Mouse (Mus musculus) testis, postnatal 10 days (tissue): ENCODE results near the gene Pycr2.

Experiments used
- DNase-seq: peaks from one replicate; pipeline ENCODE4 v3.0.0; 2021; ENCODE audit warnings: low spot score

Gene Pycr2

DNA sequence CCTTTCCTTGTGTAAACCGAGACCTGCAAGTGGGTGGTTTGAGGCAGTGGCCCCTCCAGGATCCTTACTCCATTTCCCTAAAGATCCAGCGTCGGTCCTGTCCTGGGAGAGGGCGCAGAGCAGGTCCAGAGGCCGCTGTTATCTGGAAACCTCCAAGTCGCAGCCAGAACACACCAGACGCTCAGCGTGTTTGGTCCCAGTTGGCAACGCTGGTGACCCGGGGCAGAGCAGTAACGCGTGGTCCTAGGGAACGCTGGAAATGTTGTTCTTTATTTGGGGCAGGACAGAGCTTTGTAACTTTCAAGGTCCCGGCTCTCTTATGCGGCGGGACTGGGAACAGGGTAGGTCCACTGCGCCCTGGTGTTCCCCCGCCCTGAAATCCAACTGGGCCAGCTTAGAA, 37.6 kb downstream of the Pycr2 start:
- no peak for DNase-seq

DNA sequence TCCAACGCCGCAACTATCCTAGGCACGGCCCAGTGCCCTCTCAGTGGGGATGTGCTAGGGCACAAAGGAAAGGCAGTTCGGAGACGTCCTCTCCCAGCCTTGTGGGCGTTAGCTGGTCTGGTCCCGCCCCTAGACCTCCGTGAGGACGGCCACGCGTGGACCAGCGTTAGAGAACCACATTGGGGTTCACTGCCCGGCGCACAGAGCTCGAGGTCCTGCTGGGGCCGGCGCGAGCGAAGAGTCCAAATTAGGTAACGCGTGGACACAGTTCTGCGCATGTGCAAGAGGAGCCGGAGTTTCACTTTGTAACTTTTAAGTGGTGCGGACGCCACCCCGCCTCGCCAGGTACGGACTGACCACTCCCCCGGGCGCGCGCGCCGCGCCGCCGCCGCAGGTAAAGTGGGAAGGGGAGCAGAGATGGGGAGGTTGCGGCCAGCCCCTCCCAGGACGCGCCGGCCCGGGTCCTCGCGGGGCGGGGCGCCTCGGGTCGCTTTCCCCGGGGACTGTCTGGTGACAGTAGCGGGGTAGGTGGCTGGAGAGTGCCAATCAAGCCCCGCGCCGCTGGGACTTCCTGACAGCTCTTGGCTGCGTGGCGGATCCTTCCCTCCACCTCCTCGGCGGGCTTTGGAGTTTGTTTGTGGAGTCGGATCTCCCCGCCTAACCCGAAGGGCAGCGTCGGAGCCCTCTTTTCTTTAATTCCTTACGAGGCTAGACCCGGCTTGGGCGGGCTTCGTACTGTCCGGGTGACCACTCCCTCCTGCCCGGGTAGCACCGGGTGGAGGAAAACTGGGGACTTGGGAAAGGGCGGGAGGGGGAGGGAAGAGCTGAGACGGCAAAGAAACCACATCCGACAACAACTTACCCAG, 38.3 kb downstream of the Pycr2 start, which contains the start of gene Tmem63a:
Gene Tmem63a (plus strand): TSS at position 179 of the 866 bp plus-strand sequence.
- DNase-seq: peak; percentile 80

DNA sequence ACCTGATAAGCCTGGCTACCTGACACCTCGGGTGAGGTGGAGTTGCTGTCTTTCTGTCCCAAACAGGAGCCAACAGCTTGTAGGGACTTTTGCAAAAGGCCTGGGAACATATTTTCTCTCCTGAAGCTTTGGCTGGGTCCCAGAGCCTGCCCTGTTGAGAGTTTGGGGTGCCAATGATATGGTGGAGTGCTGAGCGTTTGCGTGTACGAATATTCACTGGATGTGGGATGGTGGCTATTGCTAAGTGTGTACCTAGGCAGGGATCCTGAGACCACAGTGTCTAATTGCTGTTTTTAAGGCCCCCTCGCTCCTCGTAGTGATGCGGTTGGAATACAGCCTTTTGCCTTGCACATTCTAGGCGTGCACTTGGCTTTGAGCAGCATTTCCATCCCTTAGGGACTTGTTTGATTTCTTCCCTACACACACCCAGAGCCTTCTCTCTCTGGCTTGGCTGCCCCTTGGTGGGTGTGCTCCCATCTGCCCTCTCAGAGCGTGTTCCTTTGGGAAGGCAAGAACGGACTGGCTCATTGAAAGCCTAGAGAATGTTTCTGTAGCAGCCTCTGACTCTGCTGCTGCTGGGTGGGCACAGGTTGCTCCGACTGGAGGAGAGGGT, 39.0 kb downstream of the Pycr2 start:
- DNase-seq: no peak

DNA sequence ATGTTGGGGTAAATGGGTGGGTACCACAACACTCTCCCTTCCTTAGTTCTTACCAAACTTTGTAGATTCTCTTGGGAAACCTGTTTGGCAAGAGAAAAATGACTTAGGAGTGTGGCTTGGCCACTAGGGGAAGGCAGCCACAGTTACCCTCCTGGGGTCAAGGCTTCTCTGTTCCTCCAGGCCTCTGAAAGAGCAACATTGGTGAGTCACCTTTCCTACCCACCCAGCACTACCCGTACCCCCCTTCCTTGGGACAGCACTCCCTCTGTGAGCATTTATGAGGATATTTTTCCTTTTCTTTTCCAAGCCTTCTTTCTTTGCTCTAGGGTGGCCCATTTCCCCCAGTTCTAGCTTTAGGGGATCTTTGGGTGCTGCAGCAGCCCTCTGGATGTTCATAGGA, 39.8 kb downstream of the Pycr2 start:
- no peak for DNase-seq

DNA sequence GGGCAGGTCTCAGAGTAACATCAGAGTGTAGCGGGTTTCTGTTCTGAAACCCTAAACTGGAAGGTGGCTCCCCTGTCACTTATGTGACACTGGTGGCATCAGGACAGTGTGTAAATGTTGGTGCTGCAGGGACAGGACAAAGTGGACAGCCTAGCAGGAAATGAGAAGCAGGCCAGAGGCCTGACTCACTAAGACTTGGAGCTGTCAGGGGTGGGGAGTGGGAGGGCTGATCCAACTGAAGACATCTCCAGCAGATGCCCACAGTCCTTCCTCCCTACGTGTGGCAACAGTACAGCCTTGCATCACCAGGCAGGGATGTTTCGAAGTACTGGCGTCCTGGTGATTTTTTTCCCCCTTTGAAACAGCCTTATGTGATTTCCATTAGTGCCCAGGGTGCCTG, 40.5 kb downstream of the Pycr2 start:
- no peak for DNase-seq

DNA sequence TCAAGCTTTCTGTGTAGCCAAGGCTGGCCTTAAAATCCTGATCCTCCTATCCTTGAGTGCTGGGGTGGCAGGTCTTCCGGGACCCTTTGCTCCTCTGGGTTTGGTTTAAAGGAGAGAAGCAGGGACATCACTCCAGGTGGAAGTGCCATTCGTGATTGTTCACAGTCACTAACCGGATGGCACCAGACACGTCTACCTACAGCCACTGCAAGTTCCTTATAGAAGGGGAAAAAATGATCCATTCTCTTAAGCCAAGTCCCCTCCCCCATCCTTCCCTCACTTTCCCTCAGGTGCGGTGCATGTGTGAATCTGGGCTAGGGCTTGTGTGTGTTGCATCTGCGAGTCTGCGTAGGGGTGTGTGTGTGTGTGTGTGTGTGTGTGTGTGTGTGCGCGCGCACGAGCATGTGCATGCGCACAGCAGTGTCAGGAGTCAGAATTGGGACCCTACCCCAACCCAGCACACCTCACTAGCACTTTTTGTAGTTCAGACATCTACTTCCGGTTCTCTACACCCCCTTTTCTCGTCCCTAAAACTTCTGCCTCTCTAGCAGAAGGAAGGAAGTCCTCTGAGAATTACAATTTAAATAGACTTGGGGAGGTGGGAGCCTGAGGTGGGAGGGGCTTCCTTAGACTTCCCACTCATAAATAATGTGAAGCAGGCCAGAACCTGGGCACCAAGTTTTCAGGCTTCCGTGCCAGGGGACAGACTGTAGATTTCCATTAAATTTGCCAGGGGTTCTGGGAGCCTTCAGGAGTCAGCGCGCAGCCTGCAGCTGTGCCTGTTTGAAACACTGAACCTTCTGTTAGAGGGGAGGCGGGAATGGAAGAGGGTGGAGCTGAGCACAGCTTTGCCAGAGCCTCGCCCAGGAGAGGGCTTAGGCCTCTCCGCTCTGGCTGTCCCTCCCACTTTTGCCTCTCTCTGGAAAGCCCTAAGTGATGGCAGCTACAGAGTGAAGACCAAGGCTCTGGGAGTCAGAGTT, 41.2 kb downstream of the Pycr2 start:
- peak; percentile 63 for DNase-seq

DNA sequence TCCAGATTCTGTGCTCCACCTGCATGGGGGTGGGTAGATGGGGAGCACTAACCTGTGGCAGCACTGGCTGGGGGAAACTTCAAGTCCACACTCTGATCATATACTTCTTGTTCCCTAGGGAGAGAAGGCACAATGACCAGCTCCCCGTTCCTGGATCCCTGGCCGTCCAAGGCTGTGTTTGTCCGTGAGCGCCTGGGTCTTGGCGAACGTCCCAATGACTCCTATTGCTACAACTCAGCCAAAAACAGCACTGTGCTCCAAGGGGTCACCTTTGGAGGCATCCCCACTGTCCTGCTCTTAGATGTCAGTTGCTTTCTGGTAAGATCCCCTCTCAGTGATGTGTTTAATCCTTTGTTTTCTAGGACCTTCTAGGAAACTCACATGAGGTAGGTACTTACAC, 42.4 kb downstream of the Pycr2 start:
- peak; percentile 61 for DNase-seq

DNA sequence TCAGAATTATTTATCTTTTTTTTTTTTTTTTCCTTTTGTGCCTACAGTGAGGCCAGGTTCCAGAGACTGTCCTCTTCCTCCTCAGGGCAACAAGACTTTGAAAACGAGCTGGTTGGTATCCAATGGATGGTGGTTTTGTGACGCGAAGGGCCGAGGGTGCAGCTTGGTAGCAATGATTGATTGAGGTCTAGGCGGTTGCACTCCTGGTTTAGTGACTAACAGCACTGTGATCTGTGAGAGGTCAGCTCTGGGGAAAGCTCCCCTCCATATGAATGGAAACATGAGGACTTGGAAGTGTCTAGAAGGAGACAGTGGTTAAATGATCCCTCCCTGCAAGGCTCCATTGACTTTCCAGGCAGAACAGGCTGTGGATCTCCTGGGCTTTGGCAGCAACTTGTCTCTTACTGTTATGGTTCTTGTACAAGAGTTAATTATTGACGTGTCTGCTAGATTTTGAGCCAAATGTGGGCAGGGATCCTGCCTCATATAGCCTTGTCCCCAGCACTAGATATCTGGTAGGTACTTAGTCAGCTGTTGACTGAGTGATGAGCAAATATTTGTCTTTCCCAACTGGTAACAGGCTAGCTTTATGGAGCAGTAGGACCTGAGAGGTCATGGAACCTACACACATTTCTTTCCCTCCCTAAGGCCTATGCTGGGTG, 48.1 kb downstream of the Pycr2 start:
- DNase-seq: no peak

DNA sequence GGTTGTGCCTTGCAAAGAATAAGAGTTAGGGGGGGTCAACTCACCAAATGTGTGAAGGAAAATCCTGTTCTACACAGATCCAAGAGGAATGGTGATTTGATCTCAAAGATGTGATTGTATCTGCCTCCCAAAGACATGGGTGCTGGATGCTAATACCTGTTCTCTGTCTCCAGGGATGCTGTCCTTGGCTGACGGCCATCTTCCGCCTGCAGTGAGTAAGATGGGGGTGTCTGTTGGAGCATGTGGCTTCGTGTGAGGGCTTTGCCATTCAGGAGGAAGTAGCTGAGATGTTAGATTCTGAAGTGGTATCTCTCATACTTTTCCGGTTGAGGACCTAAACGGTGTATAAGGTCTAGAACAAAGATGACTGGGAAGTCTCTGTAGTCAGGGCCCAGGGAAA, 48.7 kb downstream of the Pycr2 start:
- DNase-seq: no peak

DNA sequence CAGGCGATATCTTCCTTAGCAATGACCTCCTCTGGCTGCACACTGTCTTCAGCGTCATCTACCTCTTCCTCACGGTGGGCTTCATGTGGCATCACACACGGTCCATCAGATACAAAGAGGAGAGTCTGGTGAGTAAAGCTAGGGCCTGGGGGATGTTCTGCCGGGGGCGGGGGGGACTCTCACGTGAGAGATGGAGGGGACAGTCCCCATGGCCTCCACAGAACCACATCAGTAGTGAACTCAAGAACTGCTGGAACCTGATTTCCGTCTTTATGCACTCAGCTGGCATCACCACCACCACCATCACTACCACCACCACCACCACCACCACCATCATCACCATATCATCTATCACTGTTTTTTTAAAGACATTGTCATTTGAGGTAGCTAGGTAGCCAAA, 52.3 kb downstream of the Pycr2 start:
- DNase-seq: no peak

DNA sequence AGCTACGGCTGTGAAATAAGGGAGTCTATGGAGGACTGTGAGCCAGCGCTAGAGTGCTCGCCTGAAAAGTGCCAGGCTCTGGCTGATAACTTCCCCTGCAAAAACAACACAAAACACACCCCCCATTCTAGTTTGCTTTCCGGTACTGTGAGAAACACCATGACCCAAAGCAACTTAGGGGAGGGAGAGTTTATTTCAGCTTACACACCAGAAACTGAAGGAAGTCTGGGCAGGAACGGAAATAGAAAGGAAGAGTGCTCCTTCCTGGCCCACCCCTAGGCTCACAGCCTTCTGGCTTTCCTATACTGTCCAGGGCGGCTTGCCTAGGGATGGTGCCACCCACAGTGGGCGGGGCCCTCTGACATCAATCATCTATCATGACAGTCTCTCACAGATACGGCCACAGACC, 52.9 kb downstream of the Pycr2 start:
- DNase-seq: no peak
